Mouse (Mus musculus): Measurements from ENCODE around the gene Klhl41. TPM values are rescaled to one million over a fixed set of nuclear protein-coding genes. Genes with fewer than 3 reads are reported as not detected.
A peak's percentile ranks its signal among the peaks of the same experiment; 100 is the strongest.

Gene Klhl41
- polyA plus RNA-seq, 1 experiment from 2014 or later = 0.23 TPM

DNA sequence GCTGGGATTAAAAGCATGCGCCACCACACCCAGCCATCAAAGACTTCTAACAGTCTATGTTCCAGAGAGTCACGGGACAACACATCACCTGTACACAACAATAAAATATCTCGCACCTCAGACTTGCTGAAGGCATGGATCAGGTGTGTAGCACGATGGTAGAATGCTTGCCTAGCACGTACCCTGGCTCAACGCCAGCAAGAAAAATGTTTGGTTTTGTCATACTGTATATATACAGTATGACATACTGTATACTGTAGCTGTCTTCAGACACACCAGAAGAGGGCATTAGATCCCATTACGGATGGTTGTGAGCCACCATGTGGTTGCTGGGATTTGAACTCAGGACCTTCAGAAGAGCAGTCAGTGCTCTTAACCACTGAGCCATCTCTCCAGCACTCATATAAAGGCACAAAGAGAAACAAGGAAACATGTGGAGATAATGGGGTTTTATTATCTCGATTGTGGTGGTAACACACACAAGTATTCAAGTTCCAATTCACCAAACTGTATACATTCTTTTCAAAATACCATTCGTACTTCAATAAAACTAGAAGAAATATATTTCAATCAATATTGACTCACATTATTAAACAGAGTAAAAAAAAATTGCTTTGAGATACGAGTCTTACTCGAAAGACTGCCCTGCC lies 24.8 kb upstream of the Klhl41 start:
- no peak overlapping the region for H3K27ac ChIP-seq (ENCODE audit: low read length)
- no peak for ATAC-seq
- H3K36me3 ChIP-seq (ENCODE audit: control insufficient read depth, insufficient read depth, low read length) = no peaks in the 10 kb centered on the region
- H3K4me3 ChIP-seq (ENCODE audit: low read depth, low read length) = no peak overlapping the region
- no peaks in the 10 kb centered on the region for H3K9me3 ChIP-seq (replicated peaks; ENCODE audit: control insufficient read depth, low read length, poor library complexity, severe bottlenecking)
- H3K9ac ChIP-seq (ENCODE audit: low read depth, low read length) = no peak overlapping the region
- WGBS = 94% methylated on average over 11 of the region's 11 CpGs
- H3K4me1 ChIP-seq (ENCODE audit: control insufficient read depth, insufficient read depth, low read length) = peaks cover 9% of the 10 kb centered on the region
- no peaks in the 10 kb centered on the region for H3K27me3 ChIP-seq (ENCODE audit: control insufficient read depth, insufficient read depth, low read depth, low read length)
- H3K4me2 ChIP-seq (ENCODE audit: low read length) = no peak overlapping the region

DNA sequence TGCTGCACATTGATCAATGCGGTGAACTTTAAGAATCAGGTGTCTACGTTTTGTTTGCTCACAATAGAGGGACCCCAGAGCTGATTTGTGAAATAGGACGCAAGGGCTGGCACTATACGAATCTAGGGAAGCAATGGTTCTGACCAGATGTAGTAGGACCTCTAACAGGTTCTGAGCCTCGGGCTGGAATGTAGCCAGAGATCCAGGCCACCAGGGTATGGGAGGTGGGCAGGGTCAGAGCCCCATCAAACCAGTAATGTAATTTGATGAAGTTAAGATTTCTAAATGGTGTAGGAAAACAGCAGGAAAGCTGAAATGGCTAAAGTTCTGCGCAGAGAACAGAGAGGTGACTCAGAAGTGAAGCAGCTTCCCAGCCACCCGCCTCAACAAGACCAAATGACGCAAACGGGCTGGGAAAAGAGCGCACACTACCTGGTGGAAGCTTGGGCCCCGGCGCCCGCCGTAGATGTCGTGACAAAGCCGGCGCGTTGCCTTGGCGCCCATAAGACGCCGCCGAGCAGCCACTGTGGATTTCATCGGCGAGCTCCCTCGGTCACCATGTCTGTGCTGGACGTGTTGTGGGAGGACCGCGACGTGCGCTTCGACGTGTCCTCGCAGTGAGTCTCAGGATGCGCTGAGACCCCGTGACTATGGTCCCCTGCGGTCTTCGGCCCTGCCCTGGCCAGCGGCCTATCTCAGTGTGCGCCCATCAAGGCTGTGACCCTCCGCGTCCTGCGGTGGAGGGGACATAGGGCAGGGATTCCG lies 23.0 kb upstream of the Klhl41 start, which contains the start of gene Bbs5:
Gene Bbs5, plus strand, starts transcription at position 446 of the 765 bp plus-strand sequence.
- Histone ChIP-seq H3K9ac (ENCODE audit: low read depth, low read length) (peak within 1 kb of the TSS; percentile 78), H3K27me3 (ENCODE audit: control insufficient read depth, insufficient read depth, low read depth, low read length) (no peaks in the 10 kb centered on the region), H3K27ac (ENCODE audit: low read length) (0 out of 2 replicates have a peak within 1 kb of the TSS, but pooled peaks have one; percentile 43), H3K36me3 (ENCODE audit: control insufficient read depth, insufficient read depth, low read length) (no peaks in the 10 kb centered on the region), H3K4me2 (ENCODE audit: low read length) (peak within 1 kb of the TSS; percentile 56), H3K9me3 (replicated peaks; ENCODE audit: control insufficient read depth, low read length, poor library complexity, severe bottlenecking) (no peaks in the 10 kb centered on the region), H3K4me1 (ENCODE audit: control insufficient read depth, insufficient read depth, low read length) (peaks cover 9% of the 10 kb centered on the region), H3K4me3 (ENCODE audit: low read depth, low read length) (peak within 1 kb of the TSS; percentile 70)
- 3% methylated on average over 43 of the region's 43 CpGs for WGBS
- ATAC-seq = peak; percentile 95

- peaks cover 9% of the 10 kb centered on the region for H3K4me1 ChIP-seq (ENCODE audit: control insufficient read depth, insufficient read depth, low read length)
- no peak for ATAC-seq
- no peak overlapping the region for H3K4me2 ChIP-seq (ENCODE audit: low read length)
- 43% methylated on average over 5 of the region's 5 CpGs for WGBS
- no peaks in the 10 kb centered on the region for H3K27me3 ChIP-seq (ENCODE audit: control insufficient read depth, insufficient read depth, low read depth, low read length)
- no peak overlapping the region for H3K27ac ChIP-seq (ENCODE audit: low read length)
- H3K36me3 ChIP-seq (ENCODE audit: control insufficient read depth, insufficient read depth, low read length) = peaks cover 7% of the 10 kb centered on the region
- no peak overlapping the region for H3K9ac ChIP-seq (ENCODE audit: low read depth, low read length)
- no peak overlapping the region for H3K4me3 ChIP-seq (ENCODE audit: low read depth, low read length)
- H3K9me3 ChIP-seq (replicated peaks; ENCODE audit: control insufficient read depth, low read length, poor library complexity, severe bottlenecking) = no peaks in the 10 kb centered on the region
Measured at GRCm38 (mm10) chr2:69649716-69650115, 20.2 kb upstream of the Klhl41 start.

- H3K4me2 ChIP-seq (ENCODE audit: low read length) = no peak overlapping the region
- H3K9ac ChIP-seq (ENCODE audit: low read depth, low read length) = no peak overlapping the region
- no peak overlapping the region for H3K4me3 ChIP-seq (ENCODE audit: low read depth, low read length)
- no peaks in the 10 kb centered on the region for H3K4me1 ChIP-seq (ENCODE audit: control insufficient read depth, insufficient read depth, low read length)
- 98% methylated on average over 4 of the region's 4 CpGs for WGBS
- H3K9me3 ChIP-seq (replicated peaks; ENCODE audit: control insufficient read depth, low read length, poor library complexity, severe bottlenecking) = no peaks in the 10 kb centered on the region
- H3K36me3 ChIP-seq (ENCODE audit: control insufficient read depth, insufficient read depth, low read length) = peaks cover 34% of the 10 kb centered on the region
- ATAC-seq = no peak
- no peak overlapping the region for H3K27ac ChIP-seq (ENCODE audit: low read length)
- no peaks in the 10 kb centered on the region for H3K27me3 ChIP-seq (ENCODE audit: control insufficient read depth, insufficient read depth, low read depth, low read length)
Measured at GRCm38 (mm10) chr2:69659326-69659725, 10.6 kb upstream of the Klhl41 start.

DNA sequence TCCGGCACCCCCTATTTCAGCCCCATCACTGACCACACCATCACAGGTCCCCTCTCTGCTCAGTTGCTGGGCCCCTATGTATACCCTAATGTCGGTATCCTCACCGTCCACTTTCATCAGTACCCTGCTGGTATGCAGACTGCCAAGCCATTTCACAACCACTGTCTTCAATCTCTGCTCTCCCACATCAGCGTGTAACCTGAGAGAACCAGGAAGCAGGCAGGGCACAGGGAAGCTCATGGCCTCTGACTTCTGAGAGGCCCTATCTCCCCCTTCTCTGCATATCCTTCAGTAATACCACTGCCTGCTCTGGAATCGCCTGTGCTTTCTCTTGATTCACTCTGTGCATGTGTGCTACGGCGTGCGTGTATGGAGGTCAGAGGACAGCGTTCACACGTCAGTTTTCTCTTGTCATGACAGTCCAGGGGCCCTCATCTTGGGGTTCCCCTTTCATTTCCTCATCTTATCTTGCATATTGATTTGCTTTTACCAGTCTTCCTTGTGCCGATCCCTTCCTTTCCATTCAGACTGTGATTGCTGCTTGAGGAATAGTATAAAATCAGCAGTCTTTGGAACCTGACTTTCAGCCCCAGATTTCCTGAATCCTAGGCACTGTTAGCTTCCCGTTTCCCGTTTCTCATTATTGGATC lies 6.0 kb upstream of the Klhl41 start:
- Histone ChIP-seq H3K36me3 (ENCODE audit: control insufficient read depth, insufficient read depth, low read length) (peaks cover 24% of the 10 kb centered on the region), H3K9me3 (replicated peaks; ENCODE audit: control insufficient read depth, low read length, poor library complexity, severe bottlenecking) (no peaks in the 10 kb centered on the region), H3K27ac (ENCODE audit: low read length) (no peak overlapping the region), H3K4me2 (ENCODE audit: low read length) (no peak overlapping the region), H3K4me1 (ENCODE audit: control insufficient read depth, insufficient read depth, low read length) (no peaks in the 10 kb centered on the region), H3K27me3 (ENCODE audit: control insufficient read depth, insufficient read depth, low read depth, low read length) (no peaks in the 10 kb centered on the region), H3K9ac (ENCODE audit: low read depth, low read length) (no peak overlapping the region), H3K4me3 (ENCODE audit: low read depth, low read length) (no peak overlapping the region)
- ATAC-seq = no peak
- WGBS = 92% methylated on average over 13 of the region's 13 CpGs

GRCm38 (mm10) chr2:69667656-69668055 lies 2.3 kb upstream of the Klhl41 start:
- no peaks in the 10 kb centered on the region for H3K27me3 ChIP-seq (ENCODE audit: control insufficient read depth, insufficient read depth, low read depth, low read length)
- no peaks in the 10 kb centered on the region for H3K9me3 ChIP-seq (replicated peaks; ENCODE audit: control insufficient read depth, low read length, poor library complexity, severe bottlenecking)
- H3K27ac ChIP-seq (ENCODE audit: low read length) = no peak overlapping the region
- H3K4me1 ChIP-seq (ENCODE audit: control insufficient read depth, insufficient read depth, low read length) = no peaks in the 10 kb centered on the region
- H3K36me3 ChIP-seq (ENCODE audit: control insufficient read depth, insufficient read depth, low read length) = peaks cover 22% of the 10 kb centered on the region; the same call in 1 of the 2 replicates
- no peak for ATAC-seq
- no peak overlapping the region for H3K9ac ChIP-seq (ENCODE audit: low read depth, low read length)
- no peak overlapping the region for H3K4me2 ChIP-seq (ENCODE audit: low read length)
- WGBS = 96% methylated on average over 4 of the region's 4 CpGs
- no peak overlapping the region for H3K4me3 ChIP-seq (ENCODE audit: low read depth, low read length)

DNA sequence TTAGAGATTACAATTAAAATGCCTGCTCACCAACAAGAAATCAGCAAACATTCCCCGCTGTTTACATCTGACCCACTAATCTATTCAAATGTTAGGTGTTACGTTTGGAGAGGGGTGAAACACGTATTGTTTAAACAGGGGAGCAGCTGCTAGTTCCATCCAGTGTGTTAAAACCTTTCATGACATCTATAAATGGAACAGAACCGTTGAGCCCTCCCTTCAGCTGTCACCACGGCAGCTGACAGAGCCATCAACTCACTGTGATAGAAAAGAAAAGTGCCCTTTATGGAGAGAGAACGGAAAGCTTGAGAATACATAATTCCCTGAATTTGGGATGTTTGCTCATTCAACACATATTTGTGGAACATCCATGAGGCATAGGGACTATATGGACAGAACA lies 1.5 kb upstream of the Klhl41 start:
- Histone ChIP-seq H3K4me3 (ENCODE audit: low read depth, low read length) (no peak overlapping the region), H3K9ac (ENCODE audit: low read depth, low read length) (no peak overlapping the region), H3K27me3 (ENCODE audit: control insufficient read depth, insufficient read depth, low read depth, low read length) (no peaks in the 10 kb centered on the region), H3K27ac (ENCODE audit: low read length) (no peak overlapping the region), H3K9me3 (replicated peaks; ENCODE audit: control insufficient read depth, low read length, poor library complexity, severe bottlenecking) (no peaks in the 10 kb centered on the region), H3K36me3 (ENCODE audit: control insufficient read depth, insufficient read depth, low read length) (peaks cover 18% of the 10 kb centered on the region; the same call in 1 of the 2 replicates), H3K4me2 (ENCODE audit: low read length) (no peak overlapping the region), H3K4me1 (ENCODE audit: control insufficient read depth, insufficient read depth, low read length) (no peaks in the 10 kb centered on the region)
- 51% methylated on average over 6 of the region's 6 CpGs for WGBS
- ATAC-seq = no peak

DNA sequence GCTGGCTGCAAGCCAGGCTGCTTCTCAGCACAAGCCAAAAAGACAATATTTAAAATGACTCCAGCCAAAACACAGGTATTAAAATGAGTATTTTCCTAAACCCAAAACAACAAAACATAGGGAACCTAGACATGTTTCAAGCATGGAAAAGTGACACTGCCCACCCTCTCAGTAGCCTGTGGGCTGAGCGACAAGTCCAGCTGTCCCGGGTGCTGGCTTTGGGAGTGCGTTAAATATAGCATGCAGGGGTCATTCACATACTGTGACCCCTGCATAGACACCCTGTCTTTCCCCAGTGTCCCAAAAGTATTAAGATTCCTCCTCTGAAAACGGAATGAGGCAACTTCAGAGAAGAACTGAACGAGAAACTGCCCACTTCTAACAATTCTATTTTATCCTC lies 3.8 kb downstream of the Klhl41 start:
- Histone ChIP-seq H3K36me3 (ENCODE audit: control insufficient read depth, insufficient read depth, low read length) (0 out of 2 replicates have a peak, but pooled peaks cover 3% of the 10 kb centered on the region), H3K9ac (ENCODE audit: low read depth, low read length) (no peak overlapping the region), H3K4me2 (ENCODE audit: low read length) (no peak overlapping the region), H3K27ac (ENCODE audit: low read length) (no peak overlapping the region), H3K4me1 (ENCODE audit: control insufficient read depth, insufficient read depth, low read length) (no peaks in the 10 kb centered on the region), H3K27me3 (ENCODE audit: control insufficient read depth, insufficient read depth, low read depth, low read length) (no peaks in the 10 kb centered on the region), H3K4me3 (ENCODE audit: low read depth, low read length) (no peak overlapping the region), H3K9me3 (replicated peaks; ENCODE audit: control insufficient read depth, low read length, poor library complexity, severe bottlenecking) (no peaks in the 10 kb centered on the region)
- no peak for ATAC-seq
- WGBS = 70% methylated on average over 5 of the region's 5 CpGs

DNA sequence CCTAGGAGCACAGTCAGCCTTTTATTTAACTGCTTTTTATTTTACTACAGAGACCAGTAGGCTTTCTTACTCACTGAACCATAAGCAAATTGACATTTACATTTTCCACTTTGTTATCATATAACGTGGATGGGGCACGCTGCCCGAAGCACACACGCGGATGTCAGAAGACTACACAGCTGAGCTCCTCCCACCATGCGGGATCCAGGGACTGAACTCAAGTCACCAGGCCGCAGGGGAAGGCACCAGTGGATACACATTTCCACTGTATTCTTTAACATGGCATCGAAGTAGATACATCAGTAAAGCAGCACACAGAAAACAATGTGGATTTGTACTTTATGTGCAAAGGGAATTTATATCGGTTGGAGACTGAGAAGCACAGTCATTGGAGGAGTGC lies 5.3 kb downstream of the Klhl41 start:
- 0 out of 2 replicates have a peak, but pooled peaks cover 3% of the 10 kb centered on the region for H3K36me3 ChIP-seq (ENCODE audit: control insufficient read depth, insufficient read depth, low read length)

More for the DNA sequence above, 5.3 kb downstream of the Klhl41 start:
- no peak overlapping the region for H3K4me3 ChIP-seq (ENCODE audit: low read depth, low read length)
- WGBS = 85% methylated on average over 9 of the region's 9 CpGs
- H3K9ac ChIP-seq (ENCODE audit: low read depth, low read length) = no peak overlapping the region
- H3K9me3 ChIP-seq (replicated peaks; ENCODE audit: control insufficient read depth, low read length, poor library complexity, severe bottlenecking) = no peaks in the 10 kb centered on the region
- ATAC-seq = no peak
- H3K27me3 ChIP-seq (ENCODE audit: control insufficient read depth, insufficient read depth, low read depth, low read length) = no peaks in the 10 kb centered on the region
- no peaks in the 10 kb centered on the region for H3K4me1 ChIP-seq (ENCODE audit: control insufficient read depth, insufficient read depth, low read length)
- H3K27ac ChIP-seq (ENCODE audit: low read length) = no peak overlapping the region
- no peak overlapping the region for H3K4me2 ChIP-seq (ENCODE audit: low read length)
